Mouse (Mus musculus) C3H10T1/2 (cell line): ENCODE data around the gene Clec1a. TPM values are rescaled to one million over a fixed set of nuclear protein-coding genes. Genes with fewer than 3 reads are reported as not detected.

Experiments used
- polyA plus RNA-seq, 2 experiments: library from polyadenylated mRNA; unstranded; fragments of >200 nt; fragmentation: generic; extraction: Trizol; gene quantifications; one replicate each; pipeline ENCODE4 v1.2.1; 2012; ENCODE audit warnings: missing spikeins in 2 of 2

The Clec1a gene
- polyA plus RNA-seq = under 1 TPM in 1 of 2 experiments, not detected in 1; 0.02 TPM

DNA sequence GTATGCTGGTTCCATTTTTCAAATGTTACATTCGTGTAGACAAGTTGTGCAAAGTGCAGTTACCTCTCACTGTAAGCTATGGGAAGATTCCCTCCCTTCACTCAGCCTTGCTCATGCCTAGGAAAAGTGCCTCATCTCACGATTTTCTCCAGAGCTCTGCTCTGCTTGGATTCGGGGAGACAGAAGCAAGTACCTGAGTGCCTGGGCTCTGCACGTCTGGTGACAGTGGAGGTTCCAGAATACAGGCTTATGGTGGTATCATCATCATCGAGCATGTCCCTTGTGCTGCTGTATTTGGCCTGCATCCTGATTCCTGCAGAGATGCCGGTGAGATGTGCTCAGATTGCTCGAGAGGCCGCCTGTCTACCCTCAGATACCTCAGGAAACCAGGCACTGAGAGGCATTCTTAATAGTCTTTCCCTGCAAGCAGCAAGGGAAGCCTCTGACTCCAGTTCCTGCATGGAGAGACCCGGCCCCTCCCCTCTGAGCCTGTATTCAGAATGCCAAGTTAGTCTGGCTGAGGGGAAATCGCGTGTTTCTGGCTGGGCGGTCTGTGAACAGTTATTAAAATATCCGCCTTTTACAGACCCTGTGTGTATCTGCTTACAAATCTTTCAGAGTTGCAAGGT, at the start of gene Clec1a:
Gene Clec1a (minus strand): TSS at position 590 of the 629 bp plus-strand sequence.

GRCm38 (mm10) chr6:129408562-129408961, 43.2 kb downstream of the Clec1a start, which contains the start of gene Clec9a:
TSS of gene Clec9a (plus strand) at chr6:129408862.

DNA sequence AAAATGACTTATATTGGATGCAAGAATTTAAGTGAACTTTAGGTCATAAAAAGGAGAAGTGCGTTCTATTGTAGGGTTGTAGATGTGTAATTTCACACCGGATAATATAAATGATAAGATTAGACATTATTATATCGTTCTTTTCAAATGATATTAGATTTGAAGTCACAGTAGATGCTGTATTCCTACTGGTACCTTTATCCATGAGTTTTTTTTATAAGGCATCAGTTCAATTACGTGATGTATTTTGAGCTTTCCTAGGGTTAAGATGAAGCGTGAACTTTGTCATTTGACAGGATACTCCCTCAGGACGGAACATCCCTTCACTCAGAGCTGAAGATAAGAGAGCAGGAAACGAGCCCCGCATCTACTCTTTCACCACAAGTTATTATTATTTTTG, 54.8 kb downstream of the Clec1a start, which contains the start of gene Clec1b:
Gene Clec1b (plus strand): TSS at position 301 of the 400 bp plus-strand sequence.

DNA sequence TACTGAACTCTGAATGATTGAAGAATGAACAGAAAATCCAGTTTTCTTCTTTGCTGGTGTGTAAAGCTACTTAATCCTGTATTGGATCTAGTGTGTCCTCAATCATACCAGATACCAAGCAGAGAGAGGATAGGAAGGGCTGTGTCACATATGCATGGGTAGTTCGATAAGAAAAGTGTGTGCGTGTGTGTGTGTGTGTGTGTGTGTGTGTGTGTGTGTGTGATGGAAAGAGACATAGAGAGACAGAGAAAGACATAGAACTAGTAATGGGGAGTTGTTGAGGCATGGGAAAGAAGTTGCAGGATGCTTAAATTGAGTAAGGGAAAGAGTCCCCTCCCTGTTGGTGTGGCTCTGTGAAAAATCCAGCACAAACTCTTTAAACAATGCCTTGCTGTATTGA, 66.0 kb downstream of the Clec1a start, which contains the start of gene Clec12b:
Gene Clec12b (minus strand): TSS at position 101 of the 400 bp plus-strand sequence.

Other genes starting within 250 kb of the Clec1a start
- gene Cd69, start 176.6 kb downstream of the Clec1a start, polyA plus RNA-seq = not detected
- not detected for gene 4922502D21Rik, start 120.2 kb downstream of the Clec1a start, polyA plus RNA-seq
- gene Clec12a, start 109.3 kb downstream of the Clec1a start, polyA plus RNA-seq = not detected
- not detected for gene Clec12b, start 66.1 kb downstream of the Clec1a start, polyA plus RNA-seq
- gene Clec1b, start 54.7 kb downstream of the Clec1a start, polyA plus RNA-seq = not detected
- gene Clec9a, start 43.1 kb downstream of the Clec1a start, polyA plus RNA-seq = not detected
- not detected for gene Olr1, start 55.2 kb upstream of the Clec1a start, polyA plus RNA-seq
- gene Tmem52b, start 60.6 kb upstream of the Clec1a start, polyA plus RNA-seq = not detected
- gene Gabarapl1, start 81.2 kb upstream of the Clec1a start, polyA plus RNA-seq = 100 to 1,000 TPM in 1 of 2 experiments, 10 to 100 TPM in 1; 28.5 to 108 TPM
- gene Klre1, start 125.9 kb upstream of the Clec1a start, polyA plus RNA-seq = not detected
- not detected for gene Klrd1, start 139.8 kb upstream of the Clec1a start, polyA plus RNA-seq
- not detected for gene Klrk1, start 171.9 kb upstream of the Clec1a start, polyA plus RNA-seq
- not detected for gene Klrc3, start 191.3 kb upstream of the Clec1a start, polyA plus RNA-seq
- not detected for gene Klrc2, start 208.7 kb upstream of the Clec1a start, polyA plus RNA-seq
- not detected for gene Klrc1, start 227.0 kb upstream of the Clec1a start, polyA plus RNA-seq